Mouse (Mus musculus) bone marrow macrophage, adult 2 months (primary cell): Measurements from ENCODE around the gene Foxl1. TPM values are rescaled to one million over a fixed set of nuclear protein-coding genes. Genes with fewer than 3 reads are reported as not detected.
A peak's percentile ranks its signal among the peaks of the same experiment; 100 is the strongest.

Experiments
- H3K27ac ChIP-seq: 2 replicates; pipeline ENCODE4 v1.5.1; 2012; ENCODE audit warnings: low read depth, low read length; ENCODE audit not compliant: insufficient read depth
- H3K4me1 ChIP-seq: 2 replicates; pipeline ENCODE4 v1.6.1; 2012; ENCODE audit warnings: low read length; ENCODE audit not compliant: control insufficient read depth, insufficient read depth
- H3K4me3 ChIP-seq: 2 replicates; pipeline ENCODE4 v1.5.1; 2012; ENCODE audit warnings: mild to moderate bottlenecking, low read length, moderate library complexity; ENCODE audit not compliant: insufficient read depth
- CTCF ChIP-seq: IDR thresholded peaks from 2 replicates; pipeline ENCODE4 v1.5.1; 2012; ENCODE audit warnings: low read depth, mild to moderate bottlenecking, low read length, moderate library complexity
- POLR2A ChIP-seq: IDR thresholded peaks from 2 replicates; pipeline ENCODE4 v1.6.1; 2012; ENCODE audit warnings: mild to moderate bottlenecking, low read depth, low read length, borderline replicate concordance
- polyA plus RNA-seq: library from polyadenylated mRNA; stranded (reverse); fragments of >200 nt; gene quantifications from 2 replicates; pipeline ENCODE4 v1.2.4, GENCODE M21; 2012; ENCODE audit not compliant: missing spikeins, insufficient read depth, insufficient read length

The Foxl1 gene
- polyA plus RNA-seq, 1 experiment, result not detected

DNA sequence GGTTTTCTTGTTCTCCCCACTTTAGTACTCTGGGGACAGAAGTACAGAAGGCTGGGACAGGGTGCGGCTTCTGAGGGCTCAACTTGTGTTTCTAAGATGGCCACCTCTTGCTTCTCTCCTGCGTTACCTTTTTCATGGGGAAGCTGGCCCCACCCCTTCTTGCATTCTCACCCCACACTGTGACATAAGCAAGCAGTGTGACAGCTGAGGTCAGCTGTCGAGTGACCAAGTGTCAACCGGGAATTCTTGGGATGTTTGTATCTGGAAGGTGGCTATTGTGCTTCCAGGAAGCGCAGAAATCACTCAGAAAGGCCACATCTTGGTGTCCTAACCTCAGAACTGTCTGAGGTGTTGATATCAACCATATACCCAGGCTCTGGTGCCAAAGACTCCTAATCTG, 40.3 kb downstream of the Foxl1 start:
- 0 out of 2 replicates have a peak, but pooled peaks cover 4% of the 10 kb centered on the region for H3K4me1 ChIP-seq
- no peak overlapping the region for H3K4me3 ChIP-seq
- H3K27ac ChIP-seq, result no peak overlapping the region
- TF ChIP-seq POLR2A (no peak), CTCF (no peak)

DNA sequence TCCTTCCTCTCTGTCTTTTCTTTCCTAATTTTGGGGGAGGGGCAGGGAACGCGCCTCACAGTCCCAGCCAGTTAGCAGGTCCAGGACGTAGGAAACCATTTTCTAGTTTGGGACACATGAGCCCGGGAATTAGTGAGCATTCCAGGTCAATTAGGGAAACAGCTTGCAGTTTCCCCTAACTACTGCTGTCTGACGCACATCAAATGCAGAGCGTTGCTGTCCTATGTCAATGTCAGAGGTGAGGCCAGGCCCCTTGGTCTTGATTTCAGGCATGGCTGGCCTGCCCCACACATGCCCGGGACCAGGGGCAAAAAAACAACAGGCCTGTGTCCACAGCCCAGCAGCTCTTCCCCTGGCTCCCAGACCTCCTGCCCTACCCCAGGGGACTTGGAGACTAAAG, 42.4 kb downstream of the Foxl1 start:
- 0 out of 2 replicates have a peak, but pooled peaks cover 4% of the 10 kb centered on the region for H3K4me1 ChIP-seq
- H3K4me3 ChIP-seq, result no peak overlapping the region
- H3K27ac ChIP-seq, result no peak overlapping the region
- TF ChIP-seq POLR2A (no peak), CTCF (no peak)

DNA sequence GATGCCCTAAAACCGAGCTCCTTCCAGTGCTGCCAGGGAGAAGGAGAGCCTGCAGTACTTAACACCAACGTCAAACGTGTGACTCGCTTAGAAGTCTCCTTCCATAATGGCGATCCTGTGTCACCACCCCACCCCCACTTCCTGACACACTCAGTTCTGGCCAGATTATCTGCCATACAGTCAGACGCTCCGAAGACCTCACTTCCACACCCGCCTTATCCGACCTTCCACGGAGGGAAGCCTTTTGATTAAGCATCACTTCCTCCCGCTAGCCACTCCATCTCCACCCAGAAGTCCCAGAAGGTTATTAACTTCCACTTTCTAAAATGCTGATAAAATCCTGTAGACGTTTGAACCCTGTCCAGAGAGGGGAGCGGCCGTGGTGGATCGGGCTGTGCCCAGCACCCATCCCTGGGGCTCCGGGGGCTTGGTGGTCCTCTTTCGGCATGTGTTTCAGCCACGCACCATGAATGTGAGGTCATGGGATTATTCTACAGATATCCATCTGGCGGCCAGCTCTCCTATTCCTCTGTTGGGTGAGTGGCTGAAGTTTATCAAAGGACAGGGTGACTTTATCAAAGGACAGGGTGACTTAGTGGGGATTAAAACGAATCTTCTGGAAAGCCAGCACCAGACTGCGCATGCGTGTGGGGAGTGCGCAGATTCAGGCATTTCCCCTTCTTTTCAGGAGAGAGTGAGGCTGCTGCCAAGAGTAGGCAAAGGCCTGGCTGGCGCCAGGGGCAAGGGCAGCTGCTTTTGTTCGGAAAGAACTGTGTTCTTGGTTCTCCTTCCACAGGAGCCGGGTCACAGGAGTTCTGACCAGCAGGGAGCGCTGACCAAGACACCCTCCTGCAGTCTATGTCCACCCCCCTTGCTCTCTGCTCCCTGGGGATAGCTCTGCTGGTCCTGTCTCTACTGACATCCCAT, 43.1 kb downstream of the Foxl1 start:
- peak overlapping the region; percentile 6; the same call in 1 of the 2 replicates for H3K4me3 ChIP-seq
- H3K27ac ChIP-seq, result no peak overlapping the region
- TF ChIP-seq POLR2A (no peak), CTCF (no peak)
- 0 out of 2 replicates have a peak, but pooled peaks cover 4% of the 10 kb centered on the region for H3K4me1 ChIP-seq

DNA sequence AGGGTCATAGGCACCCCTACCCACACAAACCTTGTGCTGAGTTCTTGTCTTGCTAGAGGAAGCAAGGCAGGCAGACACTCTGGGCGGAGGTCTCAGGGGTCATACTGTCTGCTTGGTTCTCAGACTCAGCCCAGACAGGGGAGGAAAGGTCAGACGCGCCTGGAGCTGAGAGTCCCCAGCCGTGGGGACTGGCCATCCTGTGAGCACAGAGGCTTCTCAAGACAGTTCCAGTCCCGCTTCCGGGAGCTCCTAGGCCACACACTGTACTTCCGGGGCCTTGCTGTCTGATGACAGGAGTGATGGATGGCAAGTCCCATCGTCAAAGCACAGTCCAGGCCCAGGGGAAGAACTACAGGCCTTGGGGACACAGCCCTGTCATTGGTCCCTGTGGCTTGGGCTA, 44.8 kb downstream of the Foxl1 start:
- no peak overlapping the region for H3K4me3 ChIP-seq
- TF ChIP-seq CTCF, result no peak
- TF ChIP-seq POLR2A, result no peak
- no peak overlapping the region for H3K27ac ChIP-seq
- 0 out of 2 replicates have a peak, but pooled peaks cover 4% of the 10 kb centered on the region for H3K4me1 ChIP-seq

DNA sequence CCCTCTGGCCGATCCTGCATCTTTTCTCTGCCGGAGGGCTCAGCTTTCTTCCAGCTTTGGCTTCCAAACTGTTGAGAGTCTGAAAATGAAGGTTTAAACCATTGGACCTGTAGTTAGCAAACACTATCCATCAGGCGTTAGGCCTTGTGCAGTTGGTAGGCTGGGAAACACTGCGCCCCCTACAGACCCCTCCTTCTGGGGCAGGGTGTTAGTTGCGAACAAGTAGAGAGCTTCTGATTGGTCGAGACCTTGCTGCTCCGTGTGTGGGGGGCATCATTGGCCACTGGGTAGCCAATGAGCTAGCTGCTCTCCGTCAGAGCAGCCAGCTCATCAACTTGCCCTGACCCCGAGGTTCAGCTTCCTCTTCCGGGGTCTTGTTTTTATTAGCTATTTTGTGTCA, 46.4 kb downstream of the Foxl1 start:
- H3K4me3 ChIP-seq, result no peak overlapping the region
- no peak for TF ChIP-seq POLR2A
- TF ChIP-seq CTCF, result no peak
- H3K27ac ChIP-seq, result no peak overlapping the region
- H3K4me1 ChIP-seq, result peaks cover 7% of the 10 kb centered on the region; the same call in 1 of the 2 replicates

DNA sequence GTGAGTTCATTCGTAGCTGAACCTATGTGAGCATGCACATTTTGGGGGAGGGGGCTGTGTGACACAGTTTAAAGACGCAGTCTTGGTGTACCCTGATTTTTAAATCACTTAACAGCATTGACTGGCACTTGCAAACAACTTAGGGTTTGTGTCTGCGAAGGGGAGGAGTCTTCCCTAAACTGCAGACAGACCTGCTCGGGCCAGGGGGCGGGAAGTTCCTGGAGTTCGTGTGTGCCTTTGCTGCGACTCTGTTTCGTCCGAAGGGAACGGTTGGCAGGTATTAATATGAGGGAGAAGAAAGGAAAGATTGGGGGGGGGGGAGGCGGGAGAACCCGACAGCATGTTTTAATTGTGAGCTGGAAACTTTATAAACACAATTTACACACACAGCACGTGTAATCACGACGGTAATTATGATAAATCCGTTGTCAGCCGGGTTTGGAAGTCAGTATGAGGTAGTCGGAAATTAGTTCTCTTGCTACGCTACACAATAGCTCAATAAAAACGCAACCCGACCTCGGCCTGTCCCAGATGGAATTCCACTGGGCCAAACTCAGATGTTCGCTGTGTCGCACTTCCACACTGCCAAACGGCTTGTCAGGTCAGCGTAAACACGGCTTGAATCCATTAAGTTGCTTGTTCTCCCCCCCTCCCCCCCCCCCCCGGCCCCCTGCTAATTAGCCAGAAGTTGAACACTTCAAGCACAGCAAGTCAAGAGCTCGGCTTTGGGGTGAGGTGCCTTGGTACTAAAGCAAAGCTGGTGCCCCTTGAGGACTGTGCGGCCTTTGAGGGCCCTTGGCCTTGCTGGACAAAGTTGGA, 47.2 kb downstream of the Foxl1 start:
- H3K4me3 ChIP-seq, result no peak overlapping the region
- peaks cover 7% of the 10 kb centered on the region; the same call in 1 of the 2 replicates for H3K4me1 ChIP-seq
- no peak overlapping the region for H3K27ac ChIP-seq
- no peak for TF ChIP-seq CTCF

DNA sequence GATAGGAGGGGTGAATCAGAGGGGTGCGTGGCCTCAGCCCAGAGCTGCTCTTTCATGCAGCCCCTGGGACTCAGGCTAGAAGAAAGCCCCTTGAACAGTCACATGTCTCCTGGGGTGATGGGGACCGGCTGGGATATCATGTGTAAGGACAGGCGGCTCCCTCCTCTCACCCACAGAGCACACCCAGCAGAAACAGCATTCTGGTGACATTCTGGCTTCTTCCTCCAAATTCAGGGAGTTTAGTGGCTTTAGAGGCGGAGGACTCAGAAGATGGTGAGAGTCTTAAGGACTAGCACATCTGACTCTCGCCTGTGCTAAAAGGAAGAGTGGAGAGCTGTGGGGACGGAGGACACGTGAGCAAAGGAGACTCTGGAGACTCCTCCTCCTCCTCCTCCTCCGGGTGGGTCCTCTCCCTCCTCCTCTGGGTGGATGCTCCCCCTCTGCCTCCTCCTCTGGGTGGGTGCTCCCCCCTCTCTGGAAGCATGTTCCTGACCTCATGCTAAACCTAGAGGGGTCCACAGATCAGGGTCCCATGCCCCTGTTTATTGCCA, 47.9 kb downstream of the Foxl1 start:
- Histone ChIP-seq H3K4me1 (peaks cover 4% of the 10 kb centered on the region; the same call in 1 of the 2 replicates), H3K27ac (no peak overlapping the region), H3K4me3 (no peak overlapping the region)
- no peak for TF ChIP-seq CTCF
- TF ChIP-seq POLR2A, result no peak

DNA sequence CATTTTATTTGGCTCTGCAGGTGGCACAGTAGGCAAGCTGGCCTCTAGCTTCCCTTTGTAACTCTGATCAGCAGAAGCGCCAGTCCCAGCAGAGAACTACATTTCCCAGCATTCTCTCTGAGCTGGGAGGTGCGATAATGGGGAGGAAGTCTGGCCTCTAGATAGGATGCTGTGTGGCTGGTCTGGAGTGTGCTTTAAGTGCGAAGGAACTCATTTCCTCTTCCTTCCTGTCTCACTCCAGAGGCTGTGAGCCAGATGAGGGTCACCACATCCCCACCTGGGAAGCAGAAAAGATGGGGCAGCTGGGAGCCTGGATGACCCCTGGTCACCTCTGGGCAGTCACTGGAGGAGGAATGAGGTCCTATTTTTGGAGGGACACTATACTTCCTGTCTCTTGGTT, 48.6 kb downstream of the Foxl1 start:
- TF ChIP-seq CTCF (no peak), POLR2A (no peak)
- peaks cover 3% of the 10 kb centered on the region; the same call in 1 of the 2 replicates for H3K4me1 ChIP-seq
- H3K27ac ChIP-seq, result no peak overlapping the region
- no peak overlapping the region for H3K4me3 ChIP-seq

Other genes starting within 250 kb of the Foxl1 start
- gene Foxf1, start 43.6 kb upstream of the Foxl1 start, polyA plus RNA-seq, result not detected in 2 replicates
- gene Mthfsd, start 19.5 kb upstream of the Foxl1 start, polyA plus RNA-seq, result 15.6 and 21.0 TPM in 2 replicates
- gene Foxc2, start 11.8 kb upstream of the Foxl1 start, polyA plus RNA-seq, result not detected in 2 replicates